Mouse (Mus musculus) CH12.LX (cell line): Measurements from ENCODE around the gene Sgsm3. TPM values are rescaled to one million over a fixed set of nuclear protein-coding genes. Genes with fewer than 3 reads are reported as not detected.

Experiments used
- DNase-seq: peaks from one replicate; pipeline ENCODE4 v3.0.0-alpha.2; 2013; ENCODE audit errors: extremely low read depth
- H3K27ac ChIP-seq: 2 replicates; pipeline ENCODE4 v1.5.1; 2012; ENCODE audit warnings: low read depth, mild to moderate bottlenecking, control low read depth, moderate library complexity; ENCODE audit not compliant: insufficient read depth
- H3K27me3 ChIP-seq: replicated peaks from 2 replicates; pipeline ENCODE3; 2012; ENCODE audit warnings: inconsistent platforms
- H3K36me3 ChIP-seq, 2 experiments: replicated peaks in 1 of 2; 2 replicates each; pipeline versions ENCODE3 to v1.6.1; 2012; ENCODE audit warnings: inconsistent platforms in 1 of 2, low read length in 1 of 2, mild to moderate bottlenecking in 1 of 2, mixed read lengths in 1 of 2, moderate library complexity in 1 of 2; ENCODE audit not compliant: control insufficient read depth in 1 of 2, insufficient read depth in 1 of 2
- H3K4me1 ChIP-seq, 2 experiments: 2 replicates each; pipeline ENCODE4 v1.6.1; 2012; ENCODE audit warnings: inconsistent platforms in 1 of 2, moderate library complexity in 1 of 2; ENCODE audit not compliant: insufficient read depth in 2 of 2, control insufficient read depth in 1 of 2
- H3K4me2 ChIP-seq: 2 replicates; pipeline ENCODE4 v1.6.1; 2012; ENCODE audit warnings: low read depth, mild to moderate bottlenecking, control low read depth; ENCODE audit not compliant: poor library complexity, insufficient read depth, severe bottlenecking
- H3K4me3 ChIP-seq, 3 experiments: fragments of 150-350 bp in 1 of 3; sonication (generic) in 1 of 3; replicated peaks in 1 of 3; 2 replicates each; pipeline versions ENCODE3 to v1.5.1; 2011 to 2012; ENCODE audit warnings: low read depth in 2 of 3, low read length in 2 of 3, mild to moderate bottlenecking in 2 of 3, moderate library complexity in 2 of 3, control low read depth in 1 of 3, improper control_type of control experiment in 1 of 3, inconsistent platforms in 1 of 3, mixed read lengths in 1 of 3; ENCODE audit not compliant: poor library complexity in 1 of 3
- H3K79me2 ChIP-seq: replicated peaks from 2 replicates; pipeline ENCODE4 v1.6.1; 2012; ENCODE audit warnings: mild to moderate bottlenecking, moderate library complexity; ENCODE audit not compliant: control insufficient read depth, poor library complexity, insufficient read depth, severe bottlenecking; ENCODE audit errors: extremely low read depth
- H3K9ac ChIP-seq: 2 replicates; pipeline ENCODE4 v1.6.1; 2012; ENCODE audit warnings: low read depth, mild to moderate bottlenecking, control low read depth, moderate library complexity; ENCODE audit not compliant: insufficient read depth
- H3K9me3 ChIP-seq: replicated peaks from 2 replicates; pipeline ENCODE3; 2012; ENCODE audit warnings: low read length, inconsistent platforms, mixed read lengths
- CHD1 ChIP-seq: IDR thresholded peaks from 2 replicates; pipeline ENCODE4 v1.6.1; 2012; ENCODE audit warnings: low read depth, low read length, improper control_type of control experiment, inconsistent platforms
- CHD2 ChIP-seq: IDR thresholded peaks from 2 replicates; pipeline ENCODE4 v1.6.1; 2011; ENCODE audit warnings: low read length, improper control_type of control experiment
- CTCF ChIP-seq, 2 experiments: IDR thresholded peaks in 1 of 2; conservative IDR thresholded peaks in 1 of 2; 2 replicates each; pipeline ENCODE4 v1.5.1; 2011 to 2012; ENCODE audit warnings: low read depth in 2 of 2, low read length in 2 of 2, improper control_type of control experiment in 1 of 2, inconsistent platforms in 1 of 2, mild to moderate bottlenecking in 1 of 2, moderate library complexity in 1 of 2
- E2F4 ChIP-seq: IDR thresholded peaks from 2 replicates; pipeline ENCODE4 v1.6.1; 2011; ENCODE audit warnings: low read depth, low read length, improper control_type of control experiment; ENCODE audit not compliant: insufficient replicate concordance
- ETS1 ChIP-seq: conservative IDR thresholded peaks from 2 replicates; pipeline ENCODE4 v1.6.1; 2012; ENCODE audit warnings: low read depth, mild to moderate bottlenecking, inconsistent platforms, low read length, improper control_type of control experiment, moderate library complexity
- GABPA ChIP-seq: IDR thresholded peaks from 2 replicates; pipeline ENCODE4 v1.6.1; 2012; ENCODE audit warnings: low read depth, low read length, improper control_type of control experiment, inconsistent platforms; ENCODE audit not compliant: insufficient replicate concordance
- JUND ChIP-seq: conservative IDR thresholded peaks from 2 replicates; pipeline ENCODE4 v1.6.1; 2011; ENCODE audit warnings: low read depth, low read length, improper control_type of control experiment
- KAT2A ChIP-seq: IDR thresholded peaks from 2 replicates; pipeline ENCODE4 v1.6.1; 2012; ENCODE audit warnings: low read length, improper control_type of control experiment, inconsistent platforms; ENCODE audit not compliant: insufficient replicate concordance
- MAFK ChIP-seq: IDR thresholded peaks from 2 replicates; pipeline ENCODE4 v1.6.1; 2011; ENCODE audit warnings: low read length, improper control_type of control experiment; ENCODE audit not compliant: insufficient replicate concordance
- MAX ChIP-seq: IDR thresholded peaks from 2 replicates; pipeline ENCODE4 v1.6.1; 2011; ENCODE audit warnings: low read length, improper control_type of control experiment
- MAZ ChIP-seq: IDR thresholded peaks from 2 replicates; pipeline ENCODE4 v1.6.1; 2012; ENCODE audit warnings: low read depth, mild to moderate bottlenecking, inconsistent platforms, low read length, improper control_type of control experiment, moderate library complexity
- MEF2A ChIP-seq: IDR thresholded peaks from 2 replicates; pipeline ENCODE4 v1.6.1; 2014; ENCODE audit warnings: low read depth, mild to moderate bottlenecking, inconsistent platforms, low read length, improper control_type of control experiment, borderline replicate concordance
- MYC ChIP-seq: IDR thresholded peaks from 2 replicates; pipeline ENCODE4 v1.6.1; 2011; ENCODE audit warnings: low read depth, mild to moderate bottlenecking, improper control_type of control experiment, low read length
- NRF1 ChIP-seq: IDR thresholded peaks from 2 replicates; pipeline ENCODE4 v1.6.1; 2014; ENCODE audit warnings: low read depth, mild to moderate bottlenecking, inconsistent platforms, low read length, improper control_type of control experiment, moderate library complexity
- SMC3 ChIP-seq: IDR thresholded peaks from 2 replicates; pipeline ENCODE4 v1.6.1; 2011; ENCODE audit warnings: low read depth, low read length, improper control_type of control experiment
- TBP ChIP-seq: conservative IDR thresholded peaks from 2 replicates; pipeline ENCODE4 v1.6.1; 2011; ENCODE audit warnings: low read depth, low read length, improper control_type of control experiment
- TCF12 ChIP-seq: IDR thresholded peaks from 2 replicates; pipeline ENCODE4 v1.6.1; 2014; ENCODE audit warnings: low read depth, mild to moderate bottlenecking, inconsistent platforms, low read length, improper control_type of control experiment
- UBTF ChIP-seq: IDR thresholded peaks from 2 replicates; pipeline ENCODE4 v1.6.1; 2012; ENCODE audit warnings: low read depth, mild to moderate bottlenecking, inconsistent platforms, low read length, improper control_type of control experiment, moderate library complexity
- USF2 ChIP-seq: conservative IDR thresholded peaks from 2 replicates; pipeline ENCODE4 v1.6.1; 2011; ENCODE audit warnings: low read depth, low read length, improper control_type of control experiment
- ZC3H11A ChIP-seq: IDR thresholded peaks from 2 replicates; pipeline ENCODE4 v1.6.1; 2012; ENCODE audit warnings: low read depth, mild to moderate bottlenecking, inconsistent platforms, low read length, improper control_type of control experiment
- ZMIZ1 ChIP-seq: IDR thresholded peaks from 2 replicates; pipeline ENCODE4 v1.6.1; 2012; ENCODE audit warnings: low read depth, mild to moderate bottlenecking, inconsistent platforms, low read length, improper control_type of control experiment
- ZNF384 ChIP-seq: IDR thresholded peaks from 2 replicates; pipeline ENCODE4 v1.6.1; 2012; ENCODE audit warnings: low read depth, low read length, improper control_type of control experiment, inconsistent platforms
- dilution Hi-C: fragments of 300-500 bp; cut with MboI; formaldehyde crosslinking; loops from 2 replicates; pipeline ENCODE4 v1.14.3; 2020; ENCODE audit warnings: low sequenced_read_pairs; ENCODE audit not compliant: extremely low pct_unique_long_range_greater_than_20kb, extremely low pct_ligation_motif_present
- in situ Hi-C: fragments of 300-500 bp; cut with MboI; formaldehyde crosslinking; loops from 3 replicates; pipeline ENCODE4 v1.14.3; 2019; ENCODE audit warnings: low sequenced_read_pairs, low pct_ligation_motif_present, low pct_unique_long_range_greater_than_20kb, mixed read lengths
- polyA plus RNA-seq: library from polyadenylated mRNA; unstranded; fragments of >175 nt; gene quantifications from 2 replicates; pipeline ENCODE4 v1.2.1, GENCODE M21; 2012; ENCODE audit warnings: low read depth; ENCODE audit not compliant: insufficient read length
- total RNA-seq, 2 experiments: library from RNA; depleted of rRNA; stranded (reverse); fragments of 300-350 nt in 1 of 2; fragments of >200 nt in 1 of 2; gene quantifications; 2 replicates each; pipeline ENCODE4 v1.2.3; 2012 to 2014

Sgsm3 gene
- total and polyA plus RNA-seq, 3 experiments: 14.4 to 25.5 (median 15.0) TPM

DNA sequence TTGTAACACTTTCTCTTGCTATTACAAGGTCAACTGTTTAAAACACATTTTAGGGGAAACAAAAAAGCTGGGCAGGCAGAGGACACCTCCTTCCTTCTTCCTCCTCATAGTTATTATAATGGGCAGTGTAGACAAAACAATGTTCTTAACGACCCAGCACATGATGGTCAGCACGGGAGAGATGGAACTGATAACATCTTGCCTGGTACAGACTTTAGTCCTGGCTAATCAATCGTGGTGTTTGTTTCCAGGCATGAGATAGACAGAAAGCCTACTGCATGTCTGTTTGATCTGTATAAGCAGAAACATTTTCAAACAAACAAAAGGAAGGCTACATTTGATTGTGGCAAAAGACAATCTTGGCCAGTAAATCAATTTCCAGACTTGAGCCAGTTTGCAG lies 72.9 kb downstream of the Sgsm3 start:
- H3K27ac ChIP-seq: no peak overlapping the region
- H3K9ac ChIP-seq: no peak overlapping the region
- no peak overlapping the region for H3K4me2 ChIP-seq
- TF ChIP-seq E2F4 (no peak), KAT2A (no peak), MYC (no peak), CHD1 (no peak), MAZ (no peak), USF2 (no peak), GABPA (no peak), ETS1 (no peak), ZC3H11A (no peak), ZNF384 (no peak), NRF1 (no peak)
- TF ChIP-seq, all 38 proteins: peak for 0
- in situ Hi-C loops (loop anchor here (25.0 kb wide), 1 partner anchor 262 kb away; no protein-coding TSS in a partner anchor), dilution Hi-C loops (no loop called here)
- H3K27me3 ChIP-seq: no peaks in the 10 kb centered on the region
- H3K4me1 ChIP-seq: peaks cover 7 to 42% of the 10 kb centered on the region in 2 experiments
- no peak for DNase-seq
- H3K4me3 ChIP-seq: no peak overlapping the region
- H3K79me2 ChIP-seq: no peaks in the 10 kb centered on the region
- peaks cover 0 to 28% of the 10 kb centered on the region in 2 experiments for H3K36me3 ChIP-seq
- H3K9me3 ChIP-seq: no peaks in the 10 kb centered on the region

DNA sequence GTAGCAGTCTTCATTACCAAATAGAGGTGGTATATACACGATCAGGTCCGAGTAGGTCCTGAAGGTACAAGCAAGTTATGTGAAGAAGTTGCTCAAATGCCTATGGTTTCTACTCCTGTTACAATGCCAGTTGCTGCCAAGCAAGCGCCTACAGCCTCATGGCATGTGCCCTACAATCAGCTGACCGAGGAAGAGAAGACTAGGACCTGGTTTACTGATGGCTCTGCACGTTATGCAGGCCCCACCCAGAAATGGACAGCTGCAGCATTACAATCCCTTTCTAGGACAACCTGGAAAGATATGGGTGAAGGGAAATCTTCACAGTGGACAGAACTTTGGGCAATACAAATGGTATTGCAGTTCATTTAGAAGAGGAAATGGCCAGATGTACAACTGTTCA lies 74.9 kb downstream of the Sgsm3 start:
- H3K27me3 ChIP-seq: no peaks in the 10 kb centered on the region
- peaks cover 0 to 43% of the 10 kb centered on the region in 2 experiments for H3K36me3 ChIP-seq
- H3K4me2 ChIP-seq: no peak overlapping the region
- no peak overlapping the region for H3K4me3 ChIP-seq
- DNase-seq: no peak
- TF ChIP-seq TBP (no peak), CTCF (conservative IDR thresholded peaks at IDR 0.05 in 1 of 2, IDR thresholded peaks at IDR 0.05 in 1 of 2; ENCODE audit: low read depth in 2 of 2, low read length in 2 of 2) (no peak), ZMIZ1 (no peak), SMC3 (no peak), UBTF (no peak), CHD2 (no peak), ETS1 (no peak), TCF12 (no peak), MAX (no peak), USF2 (no peak), ZC3H11A (no peak), MAZ (no peak), MEF2A (no peak), JUND (no peak), MAFK (no peak)
- H3K9me3 ChIP-seq: no peaks in the 10 kb centered on the region
- peaks cover 0 to 35% of the 10 kb centered on the region in 2 experiments; a peak in 2 of 4 replicates for H3K4me1 ChIP-seq
- H3K27ac ChIP-seq: no peak overlapping the region
- in situ Hi-C loops (loop anchor here (25.0 kb wide), 1 partner anchor 260 kb away; no protein-coding TSS in a partner anchor), dilution Hi-C loops (no loop called here)
- H3K9ac ChIP-seq: no peak overlapping the region
- H3K79me2 ChIP-seq: no peaks in the 10 kb centered on the region
